Mouse (Mus musculus): ENCODE data around the gene Cav3. TPM values are rescaled to one million over a fixed set of nuclear protein-coding genes. Genes with fewer than 3 reads are reported as not detected.

Cav3 gene
- polyA plus RNA-seq, 1 experiment = 3.0 TPM

DNA sequence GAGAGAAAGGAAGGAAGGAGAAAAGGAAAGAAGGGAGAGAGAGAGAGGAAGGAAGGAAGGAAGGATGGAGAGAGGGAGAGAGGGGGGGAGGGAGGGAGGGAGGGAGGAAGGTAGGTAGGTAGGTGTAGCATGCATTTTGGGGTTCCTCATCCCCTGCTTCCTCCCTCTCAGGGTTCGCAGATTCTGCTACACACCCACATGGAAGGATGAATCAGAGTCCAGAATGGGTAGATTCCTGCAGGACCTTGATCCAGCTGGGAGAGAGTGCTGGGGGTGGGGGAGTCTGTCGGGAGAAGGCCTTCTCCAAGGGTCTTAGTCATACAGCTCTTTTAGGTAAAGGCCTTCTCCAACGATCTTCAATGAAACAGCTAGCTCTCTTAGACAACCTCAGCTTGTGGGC is 58.3 kb downstream of the Cav3 start:
- H3K79me2 ChIP-seq (ENCODE audit: control insufficient read depth, insufficient read depth) = no peaks in the 10 kb centered on the region
- H3K79me3 ChIP-seq (ENCODE audit: low read depth) = no peaks in the 10 kb centered on the region
- no peak overlapping the region for H3K4me3 ChIP-seq (ENCODE audit: insufficient read depth, poor library complexity, severe bottlenecking)
- peaks cover 40% of the 10 kb centered on the region for H3K27me3 ChIP-seq (ENCODE audit: control insufficient read depth, insufficient read depth, insufficient read length)
- TF ChIP-seq USF1 (IDR thresholded peaks at IDR 0.05; ENCODE audit: low read depth) = no peak
- no peak for TF ChIP-seq CTCF (IDR thresholded peaks at IDR 0.05; ENCODE audit: control insufficient read depth, insufficient read depth, insufficient read length)
- no peaks in the 10 kb centered on the region for H3K36me3 ChIP-seq (ENCODE audit: control insufficient read depth, insufficient read depth)
- no peak overlapping the region for H3ac ChIP-seq (ENCODE audit: control insufficient read depth, insufficient read length, low read depth)

DNA sequence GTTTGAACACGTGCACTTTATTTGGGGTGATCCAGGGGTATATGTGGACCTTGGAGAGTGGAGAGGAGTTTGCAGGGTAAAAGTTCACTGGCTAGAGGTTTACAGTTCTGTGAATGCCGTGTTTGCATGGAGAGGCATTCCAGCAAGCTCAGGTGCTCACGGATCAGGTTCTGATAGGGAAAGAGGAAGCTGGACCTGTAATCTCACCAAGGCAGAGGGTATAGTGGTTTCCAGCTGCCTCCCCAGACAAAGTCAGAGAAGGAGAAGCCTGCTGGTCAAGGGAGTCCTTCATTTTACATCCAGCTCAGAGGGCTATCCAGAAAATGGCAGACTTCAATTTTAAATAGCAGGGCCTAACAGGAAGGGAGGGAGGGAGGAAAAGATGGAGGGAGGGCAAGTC is 58.7 kb downstream of the Cav3 start:
- no peaks in the 10 kb centered on the region for H3K79me3 ChIP-seq (ENCODE audit: low read depth)
- no peaks in the 10 kb centered on the region for H3K79me2 ChIP-seq (ENCODE audit: control insufficient read depth, insufficient read depth)
- H3K36me3 ChIP-seq (ENCODE audit: control insufficient read depth, insufficient read depth) = no peaks in the 10 kb centered on the region
- TF ChIP-seq MYOD1 (IDR thresholded peaks at IDR 0.05; ENCODE audit: control insufficient read depth, insufficient read length, low read depth) (no peak), FOSL1 (IDR thresholded peaks at IDR 0.05; ENCODE audit: insufficient read depth, low read length, poor library complexity, severe bottlenecking) (no peak), USF1 (IDR thresholded peaks at IDR 0.05; ENCODE audit: low read depth) (no peak), CTCF (IDR thresholded peaks at IDR 0.05; ENCODE audit: control insufficient read depth, insufficient read depth, insufficient read length) (no peak), CEBPB (IDR thresholded peaks at IDR 0.05; ENCODE audit: low read depth) (no peak), MYOG (IDR thresholded peaks at IDR 0.05; ENCODE audit: control insufficient read depth, extremely low read depth, insufficient read length) (no peak), MAX (IDR thresholded peaks at IDR 0.05) (no peak)
- no peak overlapping the region for H3K4me3 ChIP-seq (ENCODE audit: insufficient read depth, poor library complexity, severe bottlenecking)
- H3K27me3 ChIP-seq (ENCODE audit: control insufficient read depth, insufficient read depth, insufficient read length) = peaks cover 45% of the 10 kb centered on the region
- H3ac ChIP-seq (ENCODE audit: control insufficient read depth, insufficient read length, low read depth) = no peak overlapping the region

Other genes with a start within 250 kb of the Cav3 start
- 1.8 TPM for gene Lmcd1, start 185.7 kb upstream of the Cav3 start, polyA plus RNA-seq (2012; fragmentation: generic; extraction: Trizol)
- gene Ssu2, start 71.5 kb upstream of the Cav3 start, polyA plus RNA-seq (2012; fragmentation: generic; extraction: Trizol) = not detected
- gene Oxtr, start 30.4 kb downstream of the Cav3 start, polyA plus RNA-seq (2012; fragmentation: generic; extraction: Trizol) = 0.04 TPM
- gene Rad18, start 237.2 kb downstream of the Cav3 start, polyA plus RNA-seq (2012; fragmentation: generic; extraction: Trizol) = 11.3 TPM

Data from C2C12 (cell line).